ENCODE assay signal across 8 mouse cellular contexts in genomic region chr14:118506591-118507146, GRCm38 (mm10).
DNase-seq lines count a peak whose midpoint lies in the region; ATAC-seq and TF ChIP-seq lines count a peak whose summit lies in the region.

No protein-coding gene starts in this region.

- H3K9ac ChIP-seq in liver, embryonic 11.5 days (ENCODE audit: low read depth, low read length): no peak overlapping the region
- no peak overlapping the region for H3K9ac ChIP-seq in lung, embryonic 15.5 days
- no peak overlapping the region for H3K9ac ChIP-seq in stomach, postnatal 0 days (ENCODE audit: low read length)

- no peak for TF ChIP-seq CTCF in stomach, postnatal 0 days (IDR thresholded peaks at IDR 0.05; ENCODE audit: low read depth)

- 0 out of 2 replicates have a peak, but pooled peaks have one; percentile 31 for ATAC-seq in liver, embryonic 11.5 days (replicated peaks; ENCODE audit: low FRiP score)
- peak; percentile 55; the same call in 1 of the 2 replicates for ATAC-seq in lung, embryonic 15.5 days (ENCODE audit: borderline replicate concordance, extremely low read depth, low FRiP score, low TSS enrichment)
- peak; percentile 62 for ATAC-seq in stomach, postnatal 0 days (ENCODE audit: low FRiP score, low TSS enrichment)

- no peak overlapping the region for H3K27ac ChIP-seq in liver, embryonic 11.5 days (ENCODE audit: low read depth, low read length)
- 0 out of 2 replicates have a peak overlapping the region, but pooled peaks have one; percentile 30 for H3K27ac ChIP-seq in lung, embryonic 15.5 days
- H3K27ac ChIP-seq in stomach, postnatal 0 days (replicated peaks): 0 out of 2 replicates have a peak overlapping the region, but pooled peaks have one; percentile 24

- no peaks in the 10 kb centered on the region for H3K36me3 ChIP-seq in liver, embryonic 11.5 days (ENCODE audit: control insufficient read depth, insufficient read depth, low read length)
- no peaks in the 10 kb centered on the region for H3K36me3 ChIP-seq in lung, embryonic 15.5 days
- no peaks in the 10 kb centered on the region for H3K36me3 ChIP-seq in stomach, postnatal 0 days (ENCODE audit: control insufficient read depth, insufficient read depth, low read length)

- no peak overlapping the region for H3K4me3 ChIP-seq in liver, embryonic 11.5 days (ENCODE audit: low read depth, low read length)
- no peak overlapping the region for H3K4me3 ChIP-seq in lung, embryonic 15.5 days
- no peak overlapping the region for H3K4me3 ChIP-seq in stomach, postnatal 0 days (ENCODE audit: low read depth, low read length)

- no peaks in the 10 kb centered on the region for H3K27me3 ChIP-seq in liver, embryonic 11.5 days (replicated peaks; ENCODE audit: control insufficient read depth, insufficient read depth, low read length)
- no peaks in the 10 kb centered on the region for H3K27me3 ChIP-seq in lung, embryonic 15.5 days
- H3K27me3 ChIP-seq in stomach, postnatal 0 days (ENCODE audit: control insufficient read depth, insufficient read depth, low read length): no peaks in the 10 kb centered on the region

- H3K4me1 ChIP-seq in liver, embryonic 11.5 days (replicated peaks; ENCODE audit: control insufficient read depth, insufficient read depth, low read length): no peaks in the 10 kb centered on the region
- peaks cover 5% of the 10 kb centered on the region for H3K4me1 ChIP-seq in lung, embryonic 15.5 days
- H3K4me1 ChIP-seq in stomach, postnatal 0 days (replicated peaks; ENCODE audit: control insufficient read depth, insufficient read depth): 0 out of 2 replicates have a peak, but pooled peaks cover 3% of the 10 kb centered on the region

- no peak overlapping the region for H3K4me2 ChIP-seq in liver, embryonic 11.5 days
- peak overlapping the region; percentile 32 for H3K4me2 ChIP-seq in lung, embryonic 15.5 days
- H3K4me2 ChIP-seq in stomach, postnatal 0 days (replicated peaks; ENCODE audit: low read depth): peak overlapping the region; percentile 31

- intact Hi-C loops in heart, postnatal 10 days (cut with DNase I): loop anchor here (5.0 kb wide), 1 partner anchor 86 kb away; no protein-coding TSS in a partner anchor

- DNase-seq in liver, embryonic 11.5 days (ENCODE audit: low spot score): no peak
- no peak for DNase-seq in liver
- peak; percentile 29 to 41 for DNase-seq in heart, postnatal 10 days
- no peak for DNase-seq in stomach, postnatal 0 days (ENCODE audit: low spot score)
- DNase-seq in c-Kit-positive CD71-positive TER-119-positive erythroid progenitor cells, embryonic 14.5 days (ENCODE audit: low spot score): no peak
- no peak for DNase-seq in ovary, postnatal 14 days (ENCODE audit: low spot score)
- no peak for DNase-seq in frontal cortex, postnatal 10 days (ENCODE audit: low spot score in 2 of 2)

- TF ChIP-seq EP300 in stomach, postnatal 0 days (optimal IDR thresholded peaks at IDR 0.05): no peak

- H3K9me3 ChIP-seq in liver, embryonic 11.5 days (ENCODE audit: control insufficient read depth, low read length): no peaks in the 10 kb centered on the region
- H3K9me3 ChIP-seq in lung, embryonic 15.5 days: no peaks in the 10 kb centered on the region
- H3K9me3 ChIP-seq in stomach, postnatal 0 days (ENCODE audit: control insufficient read depth, low read length): no peaks in the 10 kb centered on the region

- WGBS in liver, embryonic 11.5 days: 57% methylated on average over 14 of the region's 14 CpGs
- WGBS in lung, embryonic 15.5 days: 33% methylated on average over 14 of the region's 14 CpGs
- 24% methylated on average over 14 of the region's 14 CpGs for WGBS in stomach, postnatal 0 days

Comparison
In these comparisons a context has a peak if more than half of its experiments do, and no peak if none do; other contexts are left out.
1. DNase-seq: peak in heart, postnatal 10 days (2 of 2); none in liver, embryonic 11.5 days (single experiment), liver (single experiment), stomach, postnatal 0 days (single experiment), c-Kit-positive CD71-positive TER-119-positive erythroid progenitor cells, embryonic 14.5 days (single experiment), ovary, postnatal 14 days (single experiment) and frontal cortex, postnatal 10 days (0 of 2).
2. Peak in every context shown above with its lines, with median percentiles within 50 percentile points of each other: ATAC-seq.